Mouse (Mus musculus) stomach, embryonic 16.5 days (tissue): ENCODE measurements around the gene Nr5a2. TPM values are rescaled to one million over a fixed set of nuclear protein-coding genes. Genes with fewer than 3 reads are reported as not detected.

ENCODE experiments used
- ATAC-seq: fragments of 200-750 bp; cut with Nextera tagmentation; 2 replicates; pipeline ENCODE4 v1.8.0; 2017; ENCODE audit warnings: moderate number of reproducible peaks, moderate TSS enrichment; ENCODE audit not compliant: insufficient read depth, low FRiP score
- H3K27ac ChIP-seq: fragments of 300-500 bp; sonication (generic); 2 replicates; pipeline ENCODE4 v1.5.1; 2014; ENCODE audit warnings: low read length
- H3K27me3 ChIP-seq: fragments of 300-500 bp; sonication (generic); 2 replicates; pipeline ENCODE4 v1.6.1; 2014; ENCODE audit warnings: low read length, control low read depth, mixed read lengths; ENCODE audit not compliant: control insufficient read depth, insufficient read depth
- H3K36me3 ChIP-seq: fragments of 300-500 bp; sonication (generic); 2 replicates; pipeline ENCODE4 v1.6.1; 2014; ENCODE audit warnings: low read length; ENCODE audit not compliant: control insufficient read depth, insufficient read depth
- H3K4me1 ChIP-seq: fragments of 300-500 bp; sonication (generic); 2 replicates; pipeline ENCODE4 v1.6.1; 2014; ENCODE audit warnings: low read length, control low read depth, mixed read lengths; ENCODE audit not compliant: control insufficient read depth, insufficient read depth
- H3K4me2 ChIP-seq: fragments of 300-500 bp; sonication (generic); 2 replicates; pipeline ENCODE4 v1.6.1; 2014; ENCODE audit warnings: low read depth, low read length, mixed read lengths
- H3K4me3 ChIP-seq: fragments of 300-500 bp; sonication (generic); replicated peaks from 2 replicates; pipeline ENCODE4 v1.5.1; 2014; ENCODE audit warnings: mild to moderate bottlenecking, low read length
- H3K9ac ChIP-seq: fragments of 300-500 bp; sonication (generic); 2 replicates; pipeline ENCODE4 v1.6.1; 2014; ENCODE audit warnings: low read length
- H3K9me3 ChIP-seq: fragments of 300-500 bp; sonication (generic); replicated peaks from 2 replicates; pipeline ENCODE4 v1.6.1; 2016; ENCODE audit warnings: low read length, control low read depth; ENCODE audit not compliant: control insufficient read depth
- WGBS: fragments of 180-500 bp; shearing (Covaris S2); extraction: QIAGEN DNeasy Blood & Tissue Kit; methylation state at CpG from one replicate; pipeline ENCODE4 v1.1.7; 2014; 5-methylcytosine and 5-hydroxymethylcytosine counted together
- polyA plus RNA-seq: library from polyadenylated mRNA; unstranded; fragments of >200 nt; fragmentation: Nextera tagmentation; extraction: Ambion mirVana; gene quantifications from 2 replicates; pipeline ENCODE4 v1.2.1, GENCODE M21; 2015

Nr5a2 gene
- polyA plus RNA-seq, 1 experiment from 2014 or later: 4.1 TPM

- Histone ChIP-seq H3K4me3 (peak overlapping the region; percentile 57), H3K4me1 (peaks cover 10% of the 10 kb centered on the region; the same call in 1 of the 2 replicates), H3K27me3 (peaks cover 37% of the 10 kb centered on the region), H3K27ac (no peak overlapping the region), H3K9me3 (no peaks in the 10 kb centered on the region), H3K4me2 (peak overlapping the region; percentile 34), H3K9ac (0 out of 2 replicates have a peak overlapping the region, but pooled peaks have one; percentile 8), H3K36me3 (no peaks in the 10 kb centered on the region)
- ATAC-seq: 0 out of 2 replicates have a peak, but pooled peaks have one; percentile 24
- 4% methylated on average over 10 of the region's 10 CpGs for whole genome bisulfite sequencing
These were observed 14.4 kb downstream of the Nr5a2 start for GRCm38 (mm10) chr1:136945876-136946275.

GRCm38 (mm10) chr1:136945426-136945825, 14.8 kb downstream of the Nr5a2 start:
- peaks cover 10% of the 10 kb centered on the region; the same call in 1 of the 2 replicates for H3K4me1 ChIP-seq
- ATAC-seq: no peak
- H3K36me3 ChIP-seq: no peaks in the 10 kb centered on the region
- 15% methylated on average over 7 of the region's 7 CpGs for WGBS
- H3K9ac ChIP-seq: no peak overlapping the region
- peak overlapping the region; percentile 57; the same call in 1 of the 2 replicates for H3K4me3 ChIP-seq
- no peak overlapping the region for H3K27ac ChIP-seq
- peak overlapping the region; percentile 34; the same call in 1 of the 2 replicates for H3K4me2 ChIP-seq
- H3K9me3 ChIP-seq: no peaks in the 10 kb centered on the region
- H3K27me3 ChIP-seq: peaks cover 33% of the 10 kb centered on the region

- no peak for ATAC-seq
- Histone ChIP-seq H3K27ac (no peak overlapping the region), H3K9ac (no peak overlapping the region), H3K9me3 (no peaks in the 10 kb centered on the region), H3K4me2 (no peak overlapping the region), H3K27me3 (peaks cover 12% of the 10 kb centered on the region), H3K36me3 (no peaks in the 10 kb centered on the region), H3K4me1 (no peaks in the 10 kb centered on the region), H3K4me3 (no peak overlapping the region)
- 84% methylated on average over 5 of the region's 5 CpGs for WGBS
These were observed 19.6 kb downstream of the Nr5a2 start for GRCm38 (mm10) chr1:136940603-136941002.

GRCm38 (mm10) chr1:136939220-136939619, 21.0 kb downstream of the Nr5a2 start:
- ATAC-seq: no peak
- no peaks in the 10 kb centered on the region for H3K9me3 ChIP-seq
- 42% methylated on average over 1 of the region's 1 CpGs for WGBS
- H3K4me1 ChIP-seq: no peaks in the 10 kb centered on the region
- no peak overlapping the region for H3K4me3 ChIP-seq
- H3K27me3 ChIP-seq: peaks cover 3% of the 10 kb centered on the region; the same call in 1 of the 2 replicates
- H3K4me2 ChIP-seq: no peak overlapping the region
- no peak overlapping the region for H3K9ac ChIP-seq
- H3K36me3 ChIP-seq: no peaks in the 10 kb centered on the region
- H3K27ac ChIP-seq: no peak overlapping the region

GRCm38 (mm10) chr1:136935960-136936324, 24.3 kb downstream of the Nr5a2 start:
- Histone ChIP-seq H3K4me3 (no peak overlapping the region), H3K36me3 (no peaks in the 10 kb centered on the region), H3K4me2 (no peak overlapping the region), H3K9me3 (no peaks in the 10 kb centered on the region), H3K27ac (no peak overlapping the region), H3K4me1 (no peaks in the 10 kb centered on the region), H3K9ac (no peak overlapping the region), H3K27me3 (no peaks in the 10 kb centered on the region)
- 80% methylated on average over 9 of the region's 9 CpGs for WGBS
- ATAC-seq: no peak

GRCm38 (mm10) chr1:136935316-136935959, 24.8 kb downstream of the Nr5a2 start:
- 67% methylated on average over 8 of the region's 8 CpGs for WGBS
- Histone ChIP-seq H3K9ac (no peak overlapping the region), H3K4me1 (no peaks in the 10 kb centered on the region), H3K4me3 (no peak overlapping the region), H3K36me3 (no peaks in the 10 kb centered on the region), H3K4me2 (no peak overlapping the region), H3K27ac (no peak overlapping the region), H3K27me3 (no peaks in the 10 kb centered on the region), H3K9me3 (no peaks in the 10 kb centered on the region)
- no peak for ATAC-seq

GRCm38 (mm10) chr1:136934051-136934450, 26.2 kb downstream of the Nr5a2 start:
- H3K4me3 ChIP-seq: no peak overlapping the region
- H3K36me3 ChIP-seq: no peaks in the 10 kb centered on the region
- no peaks in the 10 kb centered on the region for H3K4me1 ChIP-seq
- 78% methylated on average over 10 of the region's 10 CpGs for WGBS
- no peak overlapping the region for H3K9ac ChIP-seq
- ATAC-seq: no peak
- H3K4me2 ChIP-seq: no peak overlapping the region
- H3K27ac ChIP-seq: no peak overlapping the region
- no peaks in the 10 kb centered on the region for H3K9me3 ChIP-seq
- no peaks in the 10 kb centered on the region for H3K27me3 ChIP-seq

- WGBS: 64% methylated on average over 5 of the region's 5 CpGs
- ATAC-seq: no peak
- H3K9ac ChIP-seq: no peak overlapping the region
- peaks cover 3% of the 10 kb centered on the region; the same call in 1 of the 2 replicates for H3K4me1 ChIP-seq
- H3K27me3 ChIP-seq: no peaks in the 10 kb centered on the region
- no peaks in the 10 kb centered on the region for H3K36me3 ChIP-seq
- no peak overlapping the region for H3K27ac ChIP-seq
- no peaks in the 10 kb centered on the region for H3K9me3 ChIP-seq
- H3K4me3 ChIP-seq: no peak overlapping the region
- no peak overlapping the region for H3K4me2 ChIP-seq
These were observed 29.2 kb downstream of the Nr5a2 start for GRCm38 (mm10) chr1:136931026-136931425.

GRCm38 (mm10) chr1:136929743-136930142, 30.5 kb downstream of the Nr5a2 start:
- Histone ChIP-seq H3K4me3 (no peak overlapping the region), H3K4me2 (no peak overlapping the region), H3K27me3 (no peaks in the 10 kb centered on the region), H3K36me3 (no peaks in the 10 kb centered on the region), H3K9me3 (no peaks in the 10 kb centered on the region), H3K27ac (no peak overlapping the region), H3K9ac (no peak overlapping the region), H3K4me1 (peaks cover 3% of the 10 kb centered on the region; the same call in 1 of the 2 replicates)
- no peak for ATAC-seq
- WGBS: 77% methylated on average over 6 of the region's 6 CpGs
